Mouse (Mus musculus) hindbrain, embryonic 16.5 days (tissue): ENCODE measurements at regions not wholly inside any gene's neighbourhood (a gene's known extent, or its start where the extent isn't known, plus 50 kb on each side); places are given as distances from the start of the nearest gene placed in this dataset.
A peak's percentile ranks its signal among the peaks of the same experiment; 100 is the strongest.
"Not testable (repeated sequence)": the region's sequence is repeated elsewhere in the genome, so short reads cannot be mapped to it uniquely, and the experiment has no call there.

Source experiments
- ATAC-seq: fragments of 200-750 bp; cut with Nextera tagmentation; 2 replicates; pipeline ENCODE4 v1.8.0; 2017; ENCODE audit warnings: moderate TSS enrichment, moderate library complexity
- H3K27ac ChIP-seq: fragments of 300-500 bp; sonication (generic); 2 replicates; pipeline ENCODE4 v1.5.1; 2014; ENCODE audit warnings: low read depth, mild to moderate bottlenecking, control low read depth, low read length, moderate library complexity
- H3K27me3 ChIP-seq: fragments of 300-500 bp; sonication (generic); replicated peaks from 2 replicates; pipeline ENCODE4 v1.6.1; 2014; ENCODE audit warnings: low read length; ENCODE audit not compliant: control insufficient read depth, insufficient read depth
- H3K36me3 ChIP-seq: fragments of 300-500 bp; sonication (generic); 2 replicates; pipeline ENCODE4 v1.6.1; 2014; ENCODE audit warnings: mild to moderate bottlenecking, low read length, moderate library complexity, mixed read lengths; ENCODE audit not compliant: control insufficient read depth, insufficient read depth
- H3K4me1 ChIP-seq: fragments of 300-500 bp; sonication (generic); 2 replicates; pipeline ENCODE4 v1.6.1; 2014; ENCODE audit warnings: low read depth, low read length; ENCODE audit not compliant: control insufficient read depth, insufficient read depth
- H3K4me2 ChIP-seq: fragments of 300-500 bp; sonication (generic); 2 replicates; pipeline ENCODE4 v1.6.1; 2014; ENCODE audit warnings: mild to moderate bottlenecking, low read length, control low read depth, moderate library complexity
- H3K4me3 ChIP-seq: fragments of 300-500 bp; sonication (generic); 2 replicates; pipeline ENCODE4 v1.5.1; 2014; ENCODE audit warnings: mild to moderate bottlenecking, low read length, control low read depth, moderate library complexity
- H3K9ac ChIP-seq: fragments of 300-500 bp; sonication (generic); 2 replicates; pipeline ENCODE4 v1.6.1; 2014; ENCODE audit warnings: low read depth, mild to moderate bottlenecking, control low read depth, low read length, moderate library complexity
- H3K9me3 ChIP-seq: fragments of 300-500 bp; sonication (generic); 2 replicates; pipeline ENCODE4 v1.6.1; 2014; ENCODE audit warnings: mild to moderate bottlenecking, low read length, moderate library complexity; ENCODE audit not compliant: control insufficient read depth
- WGBS: fragments of 180-500 bp; shearing (Covaris S2); extraction: QIAGEN DNeasy Blood & Tissue Kit; methylation state at CpG from one replicate; pipeline ENCODE4 v1.1.7; 2014; 5-methylcytosine and 5-hydroxymethylcytosine counted together

DNA sequence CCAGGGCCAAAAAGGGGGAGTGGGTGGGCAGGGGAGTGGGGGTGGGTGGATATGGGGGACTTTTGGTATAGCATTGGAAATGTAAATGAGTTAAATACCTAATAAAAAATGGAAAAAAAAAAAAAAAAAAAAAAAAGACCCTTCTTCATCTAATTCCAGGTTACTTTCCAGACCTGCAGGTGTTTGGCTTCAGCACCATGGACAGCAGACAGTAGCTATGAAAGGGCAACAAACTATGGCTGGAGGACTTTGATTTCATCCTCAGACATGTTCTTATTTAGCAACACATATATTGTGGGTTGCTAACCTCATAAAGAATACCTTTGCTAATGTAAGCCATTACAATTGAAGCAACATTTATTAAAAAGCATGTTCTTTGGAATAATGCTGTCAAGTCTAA is 342.0 kb upstream of the Klhl29 start:
- not testable (repeated sequence) for H3K27ac ChIP-seq, H3K36me3 ChIP-seq, H3K9me3 ChIP-seq, H3K9ac ChIP-seq, H3K27me3 ChIP-seq, H3K4me2 ChIP-seq, H3K4me3 ChIP-seq, H3K4me1 ChIP-seq, ATAC-seq

DNA sequence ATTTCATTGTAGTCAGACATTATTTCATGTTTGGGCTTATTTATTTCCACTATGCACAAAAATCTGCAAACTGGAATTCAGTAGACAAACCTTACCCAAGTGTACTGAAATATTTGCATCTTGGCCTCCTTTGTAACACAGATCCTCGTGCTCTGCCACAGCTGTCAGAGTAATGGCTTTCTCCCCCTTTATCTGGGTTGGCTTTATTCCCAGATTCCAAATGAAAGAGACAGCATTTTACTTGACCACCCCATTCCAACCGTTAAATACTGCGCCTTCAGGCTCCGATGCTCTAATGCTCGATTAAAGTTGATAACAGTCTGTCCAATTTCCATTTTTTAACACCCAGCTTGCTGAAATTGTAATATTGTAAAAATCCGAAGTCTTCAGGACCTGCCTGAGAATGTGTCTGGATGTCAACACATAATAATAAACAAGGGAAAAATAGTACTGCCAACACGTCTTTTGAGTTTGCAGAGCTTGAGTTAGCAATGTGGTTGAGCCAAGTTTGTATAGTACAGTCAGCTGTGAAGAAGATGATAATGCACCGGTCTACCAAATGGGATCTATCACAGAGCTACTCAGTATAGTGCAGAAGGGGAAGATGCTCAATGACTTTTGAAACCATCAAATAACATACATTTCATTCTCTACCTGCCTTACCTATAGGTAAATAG is 323.4 kb upstream of the Klhl29 start:
- no peak overlapping the region for H3K4me2 ChIP-seq
- peak; percentile 71; the same call in 1 of the 2 replicates for ATAC-seq
- WGBS: 44% methylated on average over 8 of the region's 8 CpGs
- H3K9ac ChIP-seq: no peak overlapping the region
- no peaks in the 10 kb centered on the region for H3K36me3 ChIP-seq
- H3K4me1 ChIP-seq: no peaks in the 10 kb centered on the region
- no peaks in the 10 kb centered on the region for H3K27me3 ChIP-seq
- H3K4me3 ChIP-seq: no peak overlapping the region
- H3K9me3 ChIP-seq: no peaks in the 10 kb centered on the region
- H3K27ac ChIP-seq: no peak overlapping the region

DNA sequence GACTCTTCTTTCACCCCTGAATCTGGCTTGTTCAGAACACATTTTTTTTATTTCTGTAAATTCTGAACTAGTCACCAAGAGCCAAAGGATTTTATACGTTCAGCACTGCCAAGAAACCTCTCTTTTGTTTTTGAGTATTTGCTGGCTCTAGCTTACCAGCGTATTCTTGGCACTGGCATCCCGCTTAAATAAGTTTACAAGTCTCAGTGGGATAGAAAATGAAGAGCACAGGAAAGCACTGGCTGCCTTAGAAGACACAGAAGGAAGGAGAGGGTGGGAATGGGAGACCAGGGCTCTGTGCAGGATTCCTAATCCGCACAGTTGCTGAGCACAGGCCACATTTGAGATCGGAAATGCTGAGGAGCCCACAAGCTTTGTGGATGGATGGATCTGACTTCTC is 306.7 kb upstream of the Klhl29 start:
- H3K9ac ChIP-seq: no peak overlapping the region
- no peaks in the 10 kb centered on the region for H3K9me3 ChIP-seq
- H3K27me3 ChIP-seq: no peaks in the 10 kb centered on the region
- no peak overlapping the region for H3K4me2 ChIP-seq
- WGBS: 53% methylated on average over 5 of the region's 5 CpGs
- no peak overlapping the region for H3K4me3 ChIP-seq
- no peak for ATAC-seq
- no peak overlapping the region for H3K27ac ChIP-seq
- peaks cover 4% of the 10 kb centered on the region; the same call in 1 of the 2 replicates for H3K4me1 ChIP-seq
- no peaks in the 10 kb centered on the region for H3K36me3 ChIP-seq

DNA sequence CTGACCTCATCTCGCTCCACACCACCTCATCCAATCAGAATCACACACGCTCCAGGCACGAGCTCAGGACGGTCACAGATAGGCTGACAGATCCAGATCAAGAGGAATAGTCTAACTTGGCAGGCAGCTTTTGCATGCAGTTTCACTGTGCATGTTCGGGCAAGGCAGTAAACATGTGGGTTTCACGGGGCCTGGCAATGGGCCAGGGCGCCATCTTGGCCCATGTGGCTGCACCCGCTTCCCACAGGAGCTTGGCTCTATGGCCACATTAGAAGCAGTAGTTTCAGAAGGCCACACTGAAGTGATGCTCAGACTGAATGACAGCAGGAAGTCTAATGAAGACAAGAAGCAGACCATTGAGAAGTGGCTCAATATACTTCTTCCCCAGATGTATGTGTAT is 302.6 kb upstream of the Klhl29 start:
- not testable (repeated sequence) for H3K27me3 ChIP-seq, H3K4me1 ChIP-seq, H3K4me2 ChIP-seq, H3K27ac ChIP-seq, H3K36me3 ChIP-seq, H3K9me3 ChIP-seq, H3K4me3 ChIP-seq, ATAC-seq, H3K9ac ChIP-seq
- 84% methylated on average over 8 of the region's 8 CpGs for WGBS

DNA sequence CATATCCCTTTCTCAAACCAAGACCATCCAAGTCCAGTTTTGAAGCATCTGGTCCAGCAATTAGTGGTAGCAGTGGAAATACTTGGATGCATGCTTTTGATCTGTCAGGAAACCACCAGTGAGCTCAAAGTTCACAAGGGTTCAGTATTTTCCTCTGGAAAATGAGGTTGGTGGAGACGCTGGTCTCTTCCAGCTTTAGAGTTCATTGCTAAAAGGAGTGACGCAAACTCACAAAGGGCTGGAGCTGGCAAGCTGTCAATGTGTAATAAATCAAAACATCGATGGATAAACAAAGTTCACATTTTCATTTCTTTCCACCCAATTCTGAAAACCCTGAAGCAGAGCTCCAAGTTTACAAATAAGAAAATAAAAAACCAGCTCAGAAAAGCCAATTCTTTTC is 293.0 kb upstream of the Klhl29 start:
- WGBS: 57% methylated on average over 3 of the region's 3 CpGs
- Histone ChIP-seq H3K4me2 (no peak overlapping the region), H3K27me3 (no peaks in the 10 kb centered on the region), H3K9me3 (no peaks in the 10 kb centered on the region), H3K27ac (no peak overlapping the region), H3K4me3 (no peak overlapping the region), H3K9ac (no peak overlapping the region), H3K4me1 (no peaks in the 10 kb centered on the region), H3K36me3 (no peaks in the 10 kb centered on the region)
- no peak for ATAC-seq

DNA sequence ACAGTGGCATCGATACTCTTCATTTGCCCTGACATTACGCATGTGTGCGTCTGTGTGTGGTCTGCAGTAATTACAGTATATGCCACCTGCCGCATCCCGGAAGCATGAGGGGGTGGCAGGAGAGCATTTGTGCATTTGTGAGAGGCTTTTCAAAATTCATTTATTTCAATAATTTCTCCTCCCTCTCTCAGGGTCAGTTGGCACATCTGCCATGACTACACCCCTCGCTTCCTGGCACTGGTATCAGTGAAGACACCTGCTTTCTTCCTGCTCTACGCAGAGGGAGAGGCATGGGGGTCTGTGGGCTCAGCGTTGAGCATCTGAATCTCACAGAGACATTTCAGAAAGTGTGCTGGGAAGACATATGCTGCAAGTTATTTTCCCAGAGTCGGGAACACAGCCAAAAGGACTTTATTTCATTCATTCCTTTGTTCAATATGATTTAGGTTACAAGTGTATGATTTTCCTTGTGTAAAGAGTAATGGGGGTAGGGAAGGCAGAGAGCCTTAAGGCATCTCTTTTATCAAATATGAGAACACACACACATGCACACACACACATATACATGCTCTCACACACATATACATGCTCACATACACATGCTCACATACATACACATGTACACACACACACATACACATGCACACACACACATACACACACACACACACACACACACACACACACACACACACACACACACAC is 262.2 kb upstream of the Klhl29 start:
- 61% methylated on average over 9 of the region's 9 CpGs for WGBS
- H3K9ac ChIP-seq: no peak overlapping the region
- no peaks in the 10 kb centered on the region for H3K9me3 ChIP-seq
- no peaks in the 10 kb centered on the region for H3K36me3 ChIP-seq
- no peaks in the 10 kb centered on the region for H3K4me1 ChIP-seq
- H3K27ac ChIP-seq: 0 out of 2 replicates have a peak overlapping the region, but pooled peaks have one; percentile 11
- no peak overlapping the region for H3K4me3 ChIP-seq
- H3K27me3 ChIP-seq: no peaks in the 10 kb centered on the region
- H3K4me2 ChIP-seq: no peak overlapping the region
- ATAC-seq: peak; percentile 72

DNA sequence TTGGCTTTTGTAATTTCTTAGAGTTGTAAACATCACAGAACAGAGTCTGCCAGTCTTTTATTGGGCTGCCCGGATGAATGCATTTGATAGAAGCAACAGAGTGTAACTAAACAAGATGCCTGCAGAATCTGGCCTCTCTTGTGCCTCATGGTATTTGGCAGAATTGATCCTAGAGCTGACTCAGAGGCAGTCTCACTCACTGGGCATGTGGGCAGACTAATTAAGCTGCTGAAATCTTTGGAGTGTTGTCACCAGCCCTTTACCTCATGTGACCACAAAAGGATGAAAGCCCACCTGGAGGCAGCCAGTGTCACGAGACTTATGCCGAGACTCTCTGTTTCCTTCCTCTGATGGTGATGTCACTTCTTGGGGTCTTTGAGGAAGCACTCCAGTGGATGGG is 258.5 kb upstream of the Klhl29 start:
- 72% methylated on average over 3 of the region's 3 CpGs for WGBS
- H3K4me2 ChIP-seq: no peak overlapping the region
- no peak overlapping the region for H3K4me3 ChIP-seq

DNA sequence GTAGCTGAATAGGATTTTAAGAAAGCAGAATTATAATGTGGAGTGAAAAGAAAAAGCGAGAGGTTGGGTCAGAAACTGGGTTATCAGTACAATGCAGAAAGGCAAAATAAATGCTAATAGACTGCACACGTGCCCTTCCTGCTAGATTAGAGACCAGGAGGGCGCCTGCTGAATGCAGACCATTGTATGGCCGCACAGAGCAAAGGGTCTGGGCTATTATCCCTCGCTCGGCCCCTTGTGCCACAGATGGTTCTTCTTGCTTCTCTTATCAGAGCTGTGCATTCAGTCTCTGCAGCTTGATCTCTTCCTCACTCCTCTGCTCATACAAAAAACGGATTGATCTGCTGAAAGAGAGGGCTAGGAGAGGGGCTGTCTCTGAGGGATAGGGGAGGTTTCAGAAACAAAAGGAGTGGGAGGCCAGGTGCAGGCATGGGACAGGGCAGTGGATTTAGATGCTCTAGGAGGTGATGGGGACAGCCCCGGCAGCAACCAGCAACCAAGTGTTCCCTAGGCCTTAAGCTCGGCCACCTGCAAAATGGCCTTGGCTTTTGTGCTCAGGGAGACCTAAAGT is 225.7 kb upstream of the Klhl29 start:
- no peak overlapping the region for H3K4me2 ChIP-seq
- ATAC-seq: no peak
- H3K4me3 ChIP-seq: no peak overlapping the region
- no peaks in the 10 kb centered on the region for H3K27me3 ChIP-seq
- H3K9me3 ChIP-seq: no peaks in the 10 kb centered on the region
- no peak overlapping the region for H3K9ac ChIP-seq
- no peak overlapping the region for H3K27ac ChIP-seq
- 64% methylated on average over 9 of the region's 9 CpGs for WGBS
- no peaks in the 10 kb centered on the region for H3K4me1 ChIP-seq
- H3K36me3 ChIP-seq: no peaks in the 10 kb centered on the region

More for the DNA sequence above, 258.5 kb upstream of the Klhl29 start:
- no peaks in the 10 kb centered on the region for H3K27me3 ChIP-seq
- no peak for ATAC-seq
- H3K9me3 ChIP-seq: no peaks in the 10 kb centered on the region
- H3K9ac ChIP-seq: no peak overlapping the region
- no peaks in the 10 kb centered on the region for H3K4me1 ChIP-seq
- no peak overlapping the region for H3K27ac ChIP-seq
- no peaks in the 10 kb centered on the region for H3K36me3 ChIP-seq

DNA sequence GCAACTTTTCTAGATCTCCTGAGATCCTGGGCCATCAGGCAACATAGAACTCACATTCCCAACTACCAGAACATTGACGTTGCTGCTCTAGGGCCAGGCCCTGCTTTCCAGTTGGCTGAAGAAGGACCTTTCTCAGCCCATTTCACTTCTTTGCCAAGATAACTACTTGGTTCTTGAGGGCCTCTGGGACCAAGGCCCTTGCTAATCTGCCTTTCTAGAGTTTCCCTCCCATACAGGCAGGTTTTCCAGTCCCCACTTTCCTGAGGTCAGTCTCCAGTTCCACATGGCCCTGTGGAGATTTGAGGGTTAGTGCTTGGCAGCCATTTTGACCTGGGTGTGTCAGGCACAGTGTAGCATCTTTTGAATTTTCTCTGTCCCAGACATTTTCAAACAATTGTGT is 223.9 kb upstream of the Klhl29 start:
- H3K36me3 ChIP-seq: no peaks in the 10 kb centered on the region
- no peak for ATAC-seq
- H3K9ac ChIP-seq: no peak overlapping the region
- H3K27me3 ChIP-seq: no peaks in the 10 kb centered on the region
- WGBS: 93% methylated on average over 1 of the region's 1 CpGs
- H3K27ac ChIP-seq: no peak overlapping the region
- H3K9me3 ChIP-seq: no peaks in the 10 kb centered on the region
- no peaks in the 10 kb centered on the region for H3K4me1 ChIP-seq
- H3K4me2 ChIP-seq: no peak overlapping the region
- no peak overlapping the region for H3K4me3 ChIP-seq
